ENCODE assay signal across 14 mouse cellular contexts in the genomic region with DNA sequence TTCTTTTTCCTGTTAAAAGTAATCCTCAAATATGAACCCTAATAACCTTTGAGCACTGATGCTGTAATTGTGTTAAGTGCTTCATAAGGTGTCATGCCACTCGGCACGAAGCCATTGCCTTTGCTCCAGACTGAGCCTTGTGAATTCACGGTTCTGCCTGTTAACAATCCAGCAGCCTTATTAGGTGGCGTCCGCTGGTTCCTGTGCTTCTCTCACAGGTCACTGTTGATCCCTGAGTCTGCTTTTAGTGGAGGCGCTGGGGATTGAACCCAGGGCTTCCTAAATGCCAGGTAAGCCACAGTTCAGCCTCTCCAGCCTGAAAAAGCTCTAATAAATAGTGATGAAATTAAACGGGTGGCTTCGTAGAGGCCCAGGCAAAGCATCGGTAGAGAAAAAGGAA. TPM values are rescaled to one million over a fixed set of nuclear protein-coding genes. Genes with fewer than 3 reads are reported as not detected.
"Had no signal": no experiment of that assay in that cellular context is flagged by ENCODE, and none has a peak within 500 bp of the region (broad histone marks: within the 10 kb centered on the region; RNA-seq: fewer than 3 reads in every experiment).

No protein-coding gene starts in this region.

- DNase-seq: liver, postnatal 0 days; lung, embryonic 14.5 days; lung, postnatal 10 days; lung, postnatal 4 days; midbrain, embryonic 14.5 days; retina, postnatal 1 day; right cerebral cortex, adult 18-20 months; right cerebral cortex, postnatal 25 days; right cerebral cortex, postnatal 4 days; spleen, adult 18-20 months; thymus, adult 18-20 months; thymus, postnatal 14 days; thymus, postnatal 36 days had no signal

RNA-seq across cellular contexts. Expression of a gene that starts 45.0 kb away (rescaled TPM):
- total RNA-seq: megakaryocyte, adult 5-6 weeks had no signal
